Mouse (Mus musculus) 3T3-L1 (cell line): ENCODE data around the gene Akr1a1.

Experiments
- DNase-seq: peaks from one replicate; pipeline ENCODE4 v3.0.0-alpha.2; 2015; ENCODE audit warnings: low read depth, low spot score

The Akr1a1 gene

GRCm38 (mm10) chr4:116659474-116659873 lies 8.0 kb upstream of the Akr1a1 start:
- no peak for DNase-seq

DNA sequence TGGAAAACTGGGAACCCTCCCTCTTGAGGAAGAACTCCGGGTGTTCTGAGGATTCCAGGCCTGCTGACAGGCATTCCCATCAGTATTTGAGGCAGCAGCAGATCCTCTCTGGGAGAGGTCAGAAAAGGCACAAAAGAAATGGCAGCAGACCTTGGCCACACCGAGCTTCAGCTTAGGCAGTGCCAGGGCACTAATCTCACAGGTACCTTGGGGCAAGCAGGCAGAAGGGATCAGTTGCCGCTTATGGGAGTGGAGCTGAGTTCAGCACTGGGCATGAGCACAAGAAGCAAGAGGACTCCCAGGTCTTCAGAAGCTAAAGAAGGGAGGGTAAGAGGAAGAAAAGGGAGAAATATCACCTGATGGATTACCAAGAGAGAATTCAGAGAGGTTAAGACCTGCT lies 6.5 kb upstream of the Akr1a1 start:
- DNase-seq: no peak

- DNase-seq: no peak
Observed at GRCm38 (mm10) chr4:116655658-116656057, 4.2 kb upstream of the Akr1a1 start.

DNA sequence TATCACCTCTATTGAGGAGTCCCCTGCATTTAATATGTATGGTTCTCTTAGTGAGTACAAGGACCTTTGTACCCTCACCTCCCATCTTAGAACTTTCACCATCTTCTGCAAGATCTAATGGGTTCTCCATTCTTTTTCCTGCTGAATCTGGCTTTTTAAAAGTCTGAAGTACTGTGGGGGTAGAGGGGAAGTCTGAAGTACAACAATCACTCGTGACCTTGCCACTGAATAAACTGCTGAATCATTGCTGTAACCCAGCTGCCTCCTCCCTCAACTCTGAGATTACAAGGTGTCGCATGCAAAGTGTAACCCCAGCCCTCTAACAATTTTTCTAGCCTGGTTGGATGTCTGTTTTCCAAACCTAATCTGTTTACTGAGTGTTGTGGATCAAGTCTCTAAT lies 3.6 kb upstream of the Akr1a1 start:
- DNase-seq: no peak

GRCm38 (mm10) chr4:116653228-116653627 lies 1.7 kb upstream of the Akr1a1 start:
- DNase-seq: no peak

DNA sequence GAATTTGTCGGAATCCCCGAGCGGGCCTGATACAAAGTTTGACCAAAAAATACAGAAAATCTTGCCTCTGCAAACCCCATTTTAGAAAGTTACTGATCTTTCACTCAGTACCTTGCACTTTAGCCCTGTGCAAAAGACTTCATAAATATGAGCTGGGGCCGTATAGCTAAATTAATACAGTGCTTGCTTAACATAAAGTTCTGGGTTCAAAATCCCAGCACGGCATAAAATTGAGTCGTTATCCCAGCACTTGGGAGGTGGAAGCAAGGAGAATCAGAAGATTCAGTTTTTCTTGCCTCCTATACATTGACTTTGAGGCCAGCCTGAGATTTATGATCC lies 286 bp upstream of the Akr1a1 start:
- no peak for DNase-seq

GRCm38 (mm10) chr4:116650365-116650764 lies 1.1 kb downstream of the Akr1a1 start:
- no peak for DNase-seq

GRCm38 (mm10) chr4:116649411-116649810 lies 2.1 kb downstream of the Akr1a1 start:
- DNase-seq: no peak

DNA sequence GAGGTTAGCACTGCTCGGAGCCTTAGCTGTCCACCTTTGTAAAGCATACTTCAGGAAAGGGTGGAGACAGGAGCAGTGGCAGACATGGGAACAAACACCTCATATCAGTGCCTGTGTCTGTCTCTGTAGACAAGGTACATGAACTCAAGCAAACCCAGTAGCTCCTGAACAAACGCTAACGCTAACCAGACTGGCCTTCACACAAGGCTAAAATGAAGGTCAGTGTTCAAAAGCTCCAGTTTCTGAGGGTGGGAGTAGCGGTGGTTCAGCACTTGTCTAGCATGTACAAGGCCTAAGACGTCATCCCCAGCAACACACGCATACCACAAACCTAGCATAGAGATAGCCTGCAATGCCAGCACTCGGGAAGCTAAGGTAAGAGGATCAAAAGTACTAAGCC lies 5.9 kb downstream of the Akr1a1 start:
- DNase-seq: no peak

GRCm38 (mm10) chr4:116644326-116644725 lies 7.2 kb downstream of the Akr1a1 start:
- peak; percentile 65 for DNase-seq

GRCm38 (mm10) chr4:116642071-116642470 lies 9.4 kb downstream of the Akr1a1 start:
- peak; percentile 30 for DNase-seq

DNA sequence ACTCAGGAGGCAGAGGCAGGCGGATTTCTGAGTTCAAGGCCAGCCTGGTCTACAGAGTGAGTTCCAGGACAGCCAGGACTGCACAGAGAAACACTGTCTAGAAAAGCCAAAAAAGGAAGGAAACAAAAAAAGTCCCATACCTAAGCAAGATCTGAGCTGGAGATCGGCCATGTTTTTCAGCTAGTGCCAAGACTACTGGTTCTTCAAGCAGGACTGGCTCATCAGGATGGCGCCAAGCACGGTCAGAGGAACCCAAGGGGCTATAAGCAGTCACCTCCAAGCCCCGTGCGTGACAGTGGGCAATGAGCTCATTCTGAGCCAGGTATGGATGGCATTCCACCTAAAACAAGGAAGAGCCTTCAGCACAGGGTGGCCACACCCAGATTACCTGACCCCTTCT lies 12.7 kb downstream of the Akr1a1 start:
- DNase-seq: no peak

DNA sequence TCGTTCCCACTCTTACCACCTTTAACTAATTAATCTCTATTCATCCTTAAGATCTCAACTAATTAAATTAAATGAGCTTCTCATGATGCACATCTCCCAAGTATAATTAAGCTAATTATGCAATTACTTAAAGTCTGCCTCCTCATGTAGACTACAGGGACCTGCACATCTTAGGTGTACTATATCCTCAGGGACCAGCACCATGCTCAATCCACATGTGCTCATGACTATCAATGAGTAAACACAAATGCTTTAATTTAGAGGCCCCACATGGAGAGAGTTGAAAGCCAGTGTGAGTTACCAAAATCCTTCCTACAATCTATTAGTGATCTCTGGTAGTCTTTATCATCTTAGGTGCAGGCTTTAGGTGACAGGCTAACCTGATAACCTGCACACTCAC lies 16.3 kb downstream of the Akr1a1 start:
- no peak for DNase-seq

GRCm38 (mm10) chr4:116627722-116628662 lies 23.5 kb downstream of the Akr1a1 start, which contains the start of gene Nasp:
Gene Nasp, minus strand, starts transcription at chr4:116627941.
- peak; percentile 95 for DNase-seq

GRCm38 (mm10) chr4:116627359-116627716 lies 24.1 kb downstream of the Akr1a1 start:
- peak; percentile 91 for DNase-seq

GRCm38 (mm10) chr4:116626658-116627358 lies 24.7 kb downstream of the Akr1a1 start:
- DNase-seq: peak; percentile 93

- DNase-seq: no peak
Observed at GRCm38 (mm10) chr4:116624831-116625230, 26.6 kb downstream of the Akr1a1 start.

DNA sequence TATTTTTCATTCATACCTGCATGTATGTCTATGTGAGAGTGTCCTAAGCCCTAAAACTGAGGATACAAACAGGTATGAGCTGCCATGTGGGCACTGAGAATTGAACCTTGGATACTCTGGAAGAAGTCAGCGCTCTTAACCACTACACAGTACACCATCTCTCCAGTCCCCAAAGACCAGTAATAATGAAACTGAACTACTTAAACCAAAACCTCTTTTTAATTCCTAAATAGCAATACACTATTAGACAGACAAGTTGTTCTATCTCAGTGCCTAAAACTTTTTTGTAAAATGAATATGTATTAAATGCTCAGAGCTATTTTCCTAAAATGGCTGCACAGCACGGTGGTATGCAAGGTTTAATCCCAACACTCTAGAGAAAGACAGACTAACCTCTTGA lies 36.2 kb downstream of the Akr1a1 start:
- DNase-seq: no peak

- no peak for DNase-seq
Observed at GRCm38 (mm10) chr4:116612621-116613020, 38.9 kb downstream of the Akr1a1 start.

DNA sequence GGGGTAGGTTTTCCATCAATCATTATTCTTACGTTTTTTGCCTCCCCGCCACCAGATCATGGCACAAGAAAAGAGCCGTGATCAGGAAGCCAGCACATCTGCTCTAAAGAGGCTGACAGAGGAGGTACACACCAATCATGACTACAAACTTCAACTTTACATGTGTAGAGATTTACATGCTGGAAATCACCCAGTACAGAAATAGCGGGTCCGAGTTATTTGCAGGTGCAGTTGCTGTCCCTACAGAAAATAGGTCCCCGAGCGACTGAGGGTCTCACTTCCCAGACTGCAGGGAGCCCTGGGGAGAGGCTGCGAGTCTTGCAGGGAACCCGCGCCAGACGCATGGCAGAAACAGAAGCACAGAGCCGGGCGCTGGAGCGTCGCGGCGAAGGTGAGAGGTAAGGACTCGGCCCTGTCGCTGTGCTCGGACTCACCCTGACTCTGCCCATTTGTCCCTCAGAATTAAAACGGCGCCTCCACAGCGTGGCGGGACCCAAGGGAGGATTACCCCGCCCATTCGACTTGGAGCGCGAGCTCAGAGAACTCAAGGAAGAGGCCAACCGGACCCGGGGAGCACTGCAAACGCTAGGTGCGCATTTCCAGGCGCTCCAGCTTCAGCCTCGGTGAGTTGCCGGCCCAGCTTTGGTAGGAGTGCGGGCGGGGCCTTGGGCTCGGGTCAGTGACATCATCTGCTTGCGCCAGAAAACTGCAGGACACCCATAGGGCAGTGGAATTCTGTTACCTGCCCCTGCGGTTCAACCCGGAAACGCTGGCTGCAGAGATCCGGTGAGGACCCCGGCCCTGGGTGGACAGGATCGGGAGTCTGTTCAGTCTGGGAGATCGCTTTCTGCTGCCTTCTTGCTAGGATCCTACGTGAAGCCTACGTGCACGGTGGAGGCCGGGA lies 54.2 kb downstream of the Akr1a1 start:
- peak; percentile 79 for DNase-seq

DNA sequence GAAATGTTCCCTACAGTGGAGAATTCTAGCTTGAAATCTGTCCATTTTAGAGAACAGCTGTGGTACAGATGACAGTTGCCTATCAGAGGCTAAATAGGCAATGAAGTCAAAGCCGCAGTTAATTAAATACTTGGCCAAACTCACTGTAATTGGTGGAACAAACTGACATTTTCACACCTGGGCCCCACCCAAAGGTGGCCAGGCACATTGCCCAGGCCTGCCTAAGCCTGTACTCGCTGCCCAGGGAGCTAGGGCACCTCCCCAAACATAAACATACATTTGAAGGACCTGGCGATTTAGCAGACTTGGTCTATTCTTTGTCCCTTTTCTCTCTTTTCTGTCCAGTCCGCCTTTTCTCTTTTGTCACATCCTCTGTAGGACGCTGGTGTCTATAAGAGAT lies 55.1 kb downstream of the Akr1a1 start, which contains the start of gene Ccdc17:
Gene Ccdc17 (plus strand): TSS at position 276 of the 400 bp plus-strand sequence.
- DNase-seq: no peak

DNA sequence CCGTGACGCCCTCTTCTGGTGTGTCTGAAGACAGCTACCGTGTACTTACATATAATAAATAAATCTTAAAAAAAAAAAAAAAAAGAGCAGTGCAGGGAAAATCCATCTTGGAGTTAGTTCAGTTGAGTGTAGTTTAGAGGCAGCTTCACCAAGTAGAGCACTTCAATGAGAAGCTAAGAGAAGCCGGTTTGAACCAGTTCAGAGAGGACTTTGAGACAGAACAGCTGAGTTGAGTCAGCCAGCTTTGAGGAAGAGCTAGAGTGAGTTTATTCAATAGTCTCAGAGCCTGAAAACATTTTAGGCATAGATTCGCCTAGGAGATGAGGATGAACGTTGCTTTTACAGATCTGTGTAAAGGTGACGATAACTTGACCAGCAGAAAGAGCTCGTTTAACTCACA lies 55.7 kb downstream of the Akr1a1 start:
- no peak for DNase-seq
